Mouse (Mus musculus) spleen, adult 12 weeks (tissue): Measurements from ENCODE around the gene Dusp16.

Experiments
- DNase-seq: peaks from one replicate; pipeline ENCODE4 v3.0.0; 2022; ENCODE audit warnings: low spot score

Gene Dusp16

DNA sequence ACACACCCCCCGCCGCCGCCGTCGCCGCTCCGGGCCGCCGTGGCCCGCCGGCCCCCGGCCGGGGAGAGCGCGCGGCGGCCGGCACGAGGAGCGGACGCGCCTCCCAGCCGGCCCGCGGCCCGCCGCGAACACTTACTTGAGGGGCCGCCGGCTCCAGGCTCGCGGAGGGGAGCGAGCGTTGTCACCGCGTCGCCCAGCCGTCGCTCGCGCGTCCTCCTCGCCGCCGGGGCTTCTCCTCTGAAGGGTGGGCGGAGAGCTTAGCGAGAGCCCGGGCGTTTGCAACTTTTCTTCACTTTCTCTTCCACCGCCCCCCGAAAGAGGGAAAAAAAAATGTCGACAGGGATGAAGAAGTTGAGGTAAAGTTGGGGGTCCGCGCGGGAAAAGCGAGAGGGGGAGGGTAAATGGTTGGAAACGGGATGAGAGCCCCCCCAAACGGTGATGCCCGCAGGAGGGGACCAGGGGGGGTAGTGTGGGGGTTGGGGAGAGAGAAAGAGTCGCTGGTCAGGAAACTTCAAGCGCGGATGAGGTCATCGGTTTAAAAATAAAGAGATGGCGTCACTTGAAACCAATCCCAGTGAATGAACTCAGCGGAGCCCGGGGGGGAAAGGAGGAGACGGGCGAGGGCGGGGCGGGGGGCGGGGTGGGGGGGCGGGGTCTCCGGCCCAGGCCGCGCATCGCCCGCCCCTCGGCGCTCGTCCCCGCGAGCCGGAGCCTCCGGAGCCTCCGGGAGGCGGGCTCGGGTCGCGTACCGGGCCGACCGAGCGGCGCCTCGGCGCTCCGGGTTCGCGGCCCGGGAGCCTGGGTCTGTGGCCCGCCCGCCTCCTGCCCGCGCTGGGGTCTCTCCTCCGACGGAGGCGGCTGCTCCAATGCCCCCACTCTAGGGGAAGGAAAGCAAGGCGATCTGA is at the start of gene Dusp16:
TSS of gene Dusp16 (minus strand) at position 485 of the 905 bp plus-strand sequence.
- DNase-seq = peak; percentile 66

DNA sequence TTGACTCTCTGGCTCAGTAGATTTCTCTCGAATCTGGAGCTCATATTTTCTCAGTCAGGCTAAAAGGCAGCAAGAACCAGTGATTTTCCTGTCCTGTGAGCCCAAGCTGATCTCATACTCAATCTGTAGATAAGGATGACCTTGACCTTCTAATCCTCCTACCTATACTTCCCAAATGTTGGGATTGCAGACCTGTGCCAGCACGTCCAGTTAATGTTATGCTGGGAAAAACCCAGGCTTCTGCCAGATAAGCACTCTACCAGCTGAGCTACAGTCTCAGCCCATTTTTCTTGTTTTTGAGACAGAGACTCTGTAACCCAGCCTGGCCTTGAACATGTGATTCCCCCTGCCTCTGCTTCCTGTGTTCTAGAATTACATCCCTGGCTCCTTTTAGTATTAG is 47.9 kb upstream of the Dusp16 start:
- no peak for DNase-seq

- DNase-seq = no peak
These were observed 45.7 kb upstream of the Dusp16 start for GRCm38 (mm10) chr6:134838111-134838510.

DNA sequence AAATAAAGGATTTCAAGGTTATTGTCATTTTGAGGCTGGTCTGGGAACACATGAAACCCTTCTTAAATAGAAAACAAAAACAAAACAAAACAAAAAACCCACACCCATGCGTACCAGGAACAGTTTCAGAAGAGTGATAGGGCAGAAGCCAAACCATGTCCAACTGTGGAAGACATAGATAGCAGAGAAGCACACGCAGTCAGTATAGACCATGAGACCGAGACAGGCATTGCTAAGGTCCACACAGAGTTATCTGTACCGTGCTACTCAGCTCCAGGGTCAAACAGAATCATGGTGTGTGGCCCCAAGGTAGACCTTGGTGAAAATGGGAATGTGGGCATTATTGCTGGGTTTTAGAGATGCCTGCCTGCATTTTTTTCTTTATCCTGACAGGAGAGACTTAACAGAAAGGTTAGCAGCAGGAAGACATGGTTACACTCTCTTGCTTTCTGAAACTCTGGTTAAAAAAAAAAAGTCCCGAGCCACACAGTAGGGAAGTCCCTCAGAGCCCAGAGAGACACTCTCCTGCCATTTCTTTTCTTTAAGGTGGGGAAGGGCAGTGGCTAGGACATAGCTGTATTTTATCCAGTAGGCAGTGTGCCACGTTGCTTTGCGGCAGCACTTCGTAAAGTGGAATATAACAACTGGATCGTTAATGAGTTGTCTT is 42.3 kb upstream of the Dusp16 start:
- DNase-seq = no peak

DNA sequence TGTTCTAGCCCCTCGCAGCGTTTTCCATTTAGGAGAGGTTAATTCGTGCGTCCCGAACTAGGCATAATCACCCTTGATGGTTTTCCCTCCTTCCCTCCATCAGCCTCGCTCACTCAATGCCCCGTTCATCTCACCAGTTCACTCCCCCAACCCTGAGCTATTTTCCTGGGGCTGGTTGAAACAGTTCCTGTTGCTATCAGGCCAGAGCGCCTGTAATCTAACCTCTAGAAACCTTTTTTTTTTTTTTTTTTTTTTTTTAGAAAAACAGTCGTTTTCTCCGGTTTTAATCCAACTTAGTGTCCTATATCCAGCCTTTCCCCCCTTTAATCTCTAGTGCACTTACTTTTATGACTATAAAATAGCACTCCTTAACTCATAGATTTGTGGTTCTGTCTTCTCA is 38.4 kb upstream of the Dusp16 start:
- DNase-seq = peak; percentile 16

- DNase-seq = peak; percentile 99
These were observed 37.6 kb upstream of the Dusp16 start, which contains the start of gene Crebl2 for GRCm38 (mm10) chr6:134829786-134830700. Gene Crebl2 (plus strand): TSS chr6:134830154.

GRCm38 (mm10) chr6:134822844-134823243 is 30.4 kb upstream of the Dusp16 start:
- DNase-seq = no peak

DNA sequence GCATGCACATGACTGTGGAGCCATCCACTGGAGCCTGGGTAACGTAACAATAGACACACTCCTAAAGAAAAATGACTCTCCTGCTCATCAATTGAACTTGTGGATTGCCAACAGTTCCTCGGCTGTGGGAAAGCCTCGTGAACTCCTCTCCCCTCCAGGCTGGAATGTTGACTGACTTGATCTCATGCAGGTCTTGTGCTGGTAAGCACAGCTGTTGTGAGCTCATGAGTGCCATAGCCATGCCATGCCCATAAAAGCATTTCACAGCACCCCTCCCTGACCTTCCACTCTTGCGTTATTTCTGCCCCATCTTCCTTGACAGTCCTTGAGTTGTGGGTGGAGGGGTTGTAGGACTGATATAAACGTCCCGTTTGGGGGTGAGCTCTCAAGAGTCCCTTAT is 28.0 kb upstream of the Dusp16 start:
- DNase-seq = no peak

- DNase-seq = no peak
These were observed 27.3 kb upstream of the Dusp16 start for GRCm38 (mm10) chr6:134819741-134820140.

DNA sequence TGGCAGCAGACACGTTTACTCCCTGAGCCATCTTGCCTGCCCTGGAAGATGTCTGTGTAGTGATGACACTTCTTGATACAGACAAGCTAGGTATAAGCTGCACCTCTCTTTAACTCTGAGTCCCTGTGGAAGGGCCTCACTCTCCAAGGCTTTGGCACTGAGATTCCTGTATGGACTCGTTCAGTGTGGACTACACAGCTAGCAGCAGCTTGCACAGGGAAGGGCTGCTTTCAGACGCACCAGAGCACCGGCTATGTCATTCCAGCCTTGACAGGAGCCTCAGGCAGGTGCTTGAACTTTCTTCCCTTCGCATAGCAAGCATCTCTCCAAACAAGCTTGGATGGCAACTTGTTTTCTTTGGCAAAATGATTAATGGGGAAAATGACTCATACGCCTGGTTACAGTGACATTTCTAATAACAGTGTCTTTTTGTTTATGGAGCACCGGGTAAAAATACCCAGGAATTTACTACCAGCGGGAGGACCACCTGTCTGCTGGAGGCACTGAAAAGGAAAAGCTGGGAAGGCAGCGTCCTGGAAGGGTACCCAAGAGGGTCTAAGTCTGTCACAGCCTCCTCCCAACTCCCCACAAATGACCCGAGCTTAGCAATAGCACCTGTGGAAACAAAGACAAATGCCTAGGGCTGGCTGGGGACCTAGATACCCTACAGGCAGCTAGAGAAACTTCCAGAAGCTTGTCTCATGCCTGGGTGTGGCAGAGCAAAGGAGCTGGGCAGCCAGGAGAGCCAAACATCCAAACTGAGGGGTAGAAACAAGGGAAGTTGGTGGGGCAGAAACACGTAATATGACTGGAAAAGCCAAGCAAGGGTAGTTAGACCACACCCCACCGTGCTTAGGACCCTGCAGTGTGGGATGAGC is 24.9 kb upstream of the Dusp16 start:
- no peak for DNase-seq

- no peak for DNase-seq
These were observed 20.6 kb upstream of the Dusp16 start for GRCm38 (mm10) chr6:134813066-134813465.

DNA sequence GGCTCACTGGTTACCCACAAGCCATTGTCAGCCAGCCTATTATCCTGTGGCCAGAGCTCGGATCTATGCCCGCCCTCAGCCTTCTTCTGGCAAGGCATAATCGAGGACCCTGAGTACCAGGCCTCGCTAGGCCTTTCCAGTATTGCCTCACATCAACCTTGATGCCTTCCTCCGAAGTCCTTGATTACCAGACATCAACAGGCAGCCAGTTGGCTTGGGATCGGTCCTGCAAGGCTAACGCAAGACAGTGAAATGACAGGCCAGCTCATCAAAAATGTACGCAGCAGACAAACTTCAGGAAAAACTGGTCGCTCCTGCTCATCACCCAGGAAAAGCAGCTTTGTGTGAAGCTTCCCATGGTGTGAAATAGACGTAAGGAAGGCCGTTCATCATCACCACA is 15.4 kb upstream of the Dusp16 start:
- no peak for DNase-seq

GRCm38 (mm10) chr6:134807091-134807490 is 14.7 kb upstream of the Dusp16 start:
- no peak for DNase-seq

- no peak for DNase-seq
These were observed 13.7 kb upstream of the Dusp16 start for GRCm38 (mm10) chr6:134806130-134806529.

DNA sequence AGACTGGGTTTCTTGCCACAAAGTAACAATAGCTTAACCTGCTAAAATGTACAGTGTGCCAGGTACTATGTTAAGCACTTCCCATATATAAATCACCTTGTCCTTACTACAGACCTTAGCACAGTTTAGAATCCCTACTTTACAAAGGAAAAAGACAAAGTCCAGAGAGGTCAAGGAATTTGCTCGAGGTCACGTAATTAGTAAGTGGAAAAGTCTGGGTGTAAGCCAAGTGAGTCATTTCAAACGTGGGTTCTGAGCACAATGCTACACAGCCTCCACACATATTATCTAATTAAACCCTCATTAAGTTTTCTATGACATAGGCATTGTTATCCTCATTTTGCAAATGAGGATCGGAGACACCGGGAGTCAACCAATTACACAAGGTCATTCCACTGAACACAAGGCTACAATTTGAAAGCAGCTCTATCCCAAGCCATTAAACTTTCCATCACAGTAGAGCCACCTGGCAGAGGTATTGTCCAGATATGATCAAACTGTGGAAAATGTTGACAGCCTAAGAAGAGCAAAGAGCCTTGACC is 12.4 kb upstream of the Dusp16 start:
- no peak for DNase-seq

DNA sequence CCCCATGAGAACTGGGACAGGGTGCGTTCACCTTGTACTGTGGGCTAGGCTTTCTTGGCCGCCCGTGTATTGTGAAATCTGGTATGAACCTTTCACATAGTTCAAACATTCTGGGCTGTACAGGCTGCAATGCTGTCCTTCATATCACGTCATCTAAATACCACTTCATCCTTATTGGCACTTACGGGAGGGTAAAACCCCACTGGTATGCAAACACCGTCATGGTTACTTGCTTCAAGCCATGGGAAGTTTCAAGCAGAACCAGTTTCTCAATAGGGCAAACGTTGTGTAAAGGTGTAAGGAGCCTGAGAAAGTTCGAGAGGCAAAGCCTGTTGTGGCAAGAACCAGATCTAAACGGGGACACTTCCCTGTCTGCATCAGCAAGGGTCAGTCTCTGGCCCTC is 10.2 kb upstream of the Dusp16 start:
- no peak for DNase-seq

DNA sequence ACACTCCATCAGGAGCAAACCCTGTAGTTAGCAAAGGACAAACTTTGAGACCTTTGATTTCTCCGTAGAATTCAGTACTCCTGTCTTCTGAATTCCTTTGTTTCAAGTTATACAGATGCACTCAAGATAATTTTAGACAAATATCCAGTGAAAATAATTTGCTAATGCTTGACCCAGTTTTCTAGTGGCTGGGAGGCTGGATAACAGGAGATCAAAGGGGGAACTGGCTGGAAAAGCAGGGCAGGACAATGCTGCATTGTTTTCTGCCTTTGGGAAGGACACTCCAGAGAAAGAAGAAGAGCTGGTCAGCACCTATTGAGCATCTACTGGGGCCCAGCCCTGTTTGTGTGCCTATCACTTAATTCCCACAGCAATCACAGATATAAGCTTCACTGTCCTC is 9.1 kb upstream of the Dusp16 start:
- no peak for DNase-seq

DNA sequence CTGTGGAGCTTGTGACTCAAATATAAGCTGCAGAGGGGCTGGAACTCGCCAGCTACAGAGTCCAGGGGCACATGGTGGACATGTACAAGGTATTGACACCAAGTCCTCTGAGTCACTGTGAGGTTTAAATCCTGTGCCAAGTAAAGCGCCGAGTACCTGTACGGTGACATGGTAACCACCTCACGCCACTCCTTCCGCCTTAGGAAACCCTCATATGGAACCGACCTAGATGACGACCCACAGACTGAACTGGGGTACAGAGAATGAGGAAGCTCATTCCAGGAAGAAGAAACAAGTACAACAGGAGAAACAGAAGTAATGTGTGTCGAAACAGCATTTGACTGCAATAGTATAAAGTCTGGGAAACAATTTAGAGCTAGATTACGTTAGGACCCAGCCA is 3.9 kb upstream of the Dusp16 start:
- no peak for DNase-seq

- DNase-seq = peak; percentile 71
These were observed 1.6 kb upstream of the Dusp16 start for GRCm38 (mm10) chr6:134793911-134794520.

DNA sequence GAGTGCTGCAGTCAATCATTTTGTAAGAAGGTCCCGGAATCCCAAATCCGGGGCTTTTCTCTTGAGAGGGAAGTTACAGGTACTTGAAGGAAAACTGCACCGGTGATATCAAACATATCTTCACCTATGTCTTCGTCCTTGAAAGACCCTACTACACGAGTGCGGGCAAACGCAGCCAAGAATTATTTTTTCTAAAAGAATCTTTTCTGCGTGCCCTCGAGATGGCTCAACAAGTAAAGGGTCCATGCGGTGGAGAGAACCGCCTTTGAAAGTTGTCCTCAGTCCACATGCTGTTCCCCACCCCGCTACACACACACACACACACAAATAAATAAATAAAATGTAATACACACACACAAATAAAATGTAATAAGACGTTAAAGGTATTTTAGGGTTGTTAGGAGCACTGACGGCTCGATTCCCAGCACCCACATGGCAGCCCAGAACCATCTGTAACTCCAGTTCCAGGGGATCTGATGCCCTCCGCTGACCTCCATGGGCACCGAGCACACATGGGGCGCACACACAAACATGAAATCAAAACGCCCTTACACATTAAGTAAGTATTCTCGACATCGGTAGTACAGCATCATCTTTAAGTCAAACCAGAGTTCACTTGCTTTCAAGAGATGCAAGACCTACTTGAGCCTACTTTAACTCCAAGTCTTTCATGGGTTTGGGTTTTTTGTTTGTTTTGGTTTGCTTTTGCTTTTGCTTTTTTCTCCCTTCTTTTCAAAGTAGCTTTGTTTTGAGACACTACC is 801 bp upstream of the Dusp16 start:
- DNase-seq = no peak
